Mouse (Mus musculus) bone marrow, adult 2 months (tissue): ENCODE data around the gene B4galt4.

Experiments used
- CTCF ChIP-seq: fragments of 200-500 bp; IDR thresholded peaks from 2 replicates; pipeline ENCODE4 v1.5.1; 2011; ENCODE audit warnings: low read length, control low read depth; ENCODE audit not compliant: control insufficient read depth, insufficient read depth
- POLR2A ChIP-seq: fragments of 200-500 bp; IDR thresholded peaks from 2 replicates; pipeline ENCODE4 v1.6.1; 2011; ENCODE audit warnings: low read depth, mild to moderate bottlenecking, control low read depth, low read length, borderline replicate concordance; ENCODE audit not compliant: control insufficient read depth

GRCm38 (mm10) chr16:38750803-38751202 is 8.7 kb downstream of the B4galt4 start:
- TF ChIP-seq CTCF: no peak
- no peak for TF ChIP-seq POLR2A
